Mouse (Mus musculus) heart, postnatal 0 days (tissue): Measurements from ENCODE around the gene Usf2.

Experiments used
- CTCF ChIP-seq: IDR thresholded peaks from 2 replicates; pipeline ENCODE4 v1.5.1; 2016; ENCODE audit warnings: antibody characterized with exemption, control low read depth, low read depth
- EP300 ChIP-seq: IDR thresholded peaks from 2 replicates; pipeline ENCODE4 v1.6.1; 2016; ENCODE audit warnings: antibody characterized with exemption, low read depth

- no peak for TF ChIP-seq CTCF
- no peak for TF ChIP-seq EP300
Measured at GRCm38 (mm10) chr7:30954971-30955520, 1.6 kb downstream of the Usf2 start.
